Mouse (Mus musculus): ENCODE results near the gene Myod1. TPM values are rescaled to one million over a fixed set of nuclear protein-coding genes. Genes with fewer than 3 reads are reported as not detected.

The Myod1 gene
- polyA plus RNA-seq, 1 experiment from 2014 or later = not detected

- no peak overlapping the region for H3K4me2 ChIP-seq (replicated peaks; ENCODE audit: low read depth, low read length)
- no peak overlapping the region for H3K9ac ChIP-seq (replicated peaks; ENCODE audit: low read depth)
- ATAC-seq (no peak), DNase-seq (ENCODE audit: low spot score) (no peak)
- no peaks in the 10 kb centered on the region for H3K27me3 ChIP-seq (replicated peaks; ENCODE audit: insufficient read depth, low read length)
- H3K9me3 ChIP-seq (ENCODE audit: low read length) = no peaks in the 10 kb centered on the region
- no peaks in the 10 kb centered on the region for H3K4me1 ChIP-seq (ENCODE audit: insufficient read depth, low read depth, low read length)
- WGBS = 63% methylated on average over 3 of the region's 3 CpGs
- TF ChIP-seq CTCF (IDR thresholded peaks at IDR 0.05) = no peak
- TF ChIP-seq EP300 (IDR thresholded peaks at IDR 0.05) = no peak
- no peak overlapping the region for H3K4me3 ChIP-seq (ENCODE audit: low read depth, low read length)
- H3K36me3 ChIP-seq (ENCODE audit: insufficient read depth, low read length) = no peaks in the 10 kb centered on the region
- H3K27ac ChIP-seq (ENCODE audit: low read length) = no peak overlapping the region
Measured at GRCm38 (mm10) chr7:46423951-46424350, 47.7 kb downstream of the Myod1 start.

- H3K9ac ChIP-seq (replicated peaks; ENCODE audit: low read depth) = no peak overlapping the region
Measured at GRCm38 (mm10) chr7:46425012-46425411, 48.7 kb downstream of the Myod1 start.

More at GRCm38 (mm10) chr7:46425012-46425411, 48.7 kb downstream of the Myod1 start:
- no peak overlapping the region for H3K27ac ChIP-seq (ENCODE audit: low read length)
- no peak for TF ChIP-seq CTCF (IDR thresholded peaks at IDR 0.05)
- no peak for TF ChIP-seq EP300 (IDR thresholded peaks at IDR 0.05)
- WGBS = 54% methylated on average over 4 of the region's 4 CpGs
- H3K4me2 ChIP-seq (replicated peaks; ENCODE audit: low read depth, low read length) = no peak overlapping the region
- H3K4me3 ChIP-seq (ENCODE audit: low read depth, low read length) = no peak overlapping the region
- H3K27me3 ChIP-seq (replicated peaks; ENCODE audit: insufficient read depth, low read length) = no peaks in the 10 kb centered on the region
- H3K4me1 ChIP-seq (ENCODE audit: insufficient read depth, low read depth, low read length) = no peaks in the 10 kb centered on the region
- ATAC-seq (no peak), DNase-seq (ENCODE audit: low spot score) (no peak)
- H3K36me3 ChIP-seq (ENCODE audit: insufficient read depth, low read length) = no peaks in the 10 kb centered on the region
- H3K9me3 ChIP-seq (ENCODE audit: low read length) = no peaks in the 10 kb centered on the region

Other genes with a start within 250 kb of the Myod1 start
- gene Abcc8, start 196.4 kb upstream of the Myod1 start, polyA plus RNA-seq (2015; fragmentation: Nextera tagmentation; extraction: Ambion mirVana) = 0.92 and 1.1 TPM in 2 replicates
- gene Ush1c, start 138.0 kb upstream of the Myod1 start, polyA plus RNA-seq (2015; fragmentation: Nextera tagmentation; extraction: Ambion mirVana) = 0.13 TPM in 1 of 2 replicates, not detected in the other
- not detected in 2 replicates for gene Otog, start 135.5 kb upstream of the Myod1 start, polyA plus RNA-seq (2015; fragmentation: Nextera tagmentation; extraction: Ambion mirVana)
- gene Kcnc1, start 20.0 kb downstream of the Myod1 start, polyA plus RNA-seq (2015; fragmentation: Nextera tagmentation; extraction: Ambion mirVana) = 0.06 and 0.07 TPM in 2 replicates